Mouse (Mus musculus): ENCODE measurements at regions not wholly inside any gene's neighbourhood (a gene's known extent, or its start where the extent isn't known, plus 50 kb on each side); places are given as distances from the start of the nearest gene placed in this dataset.

DNA sequence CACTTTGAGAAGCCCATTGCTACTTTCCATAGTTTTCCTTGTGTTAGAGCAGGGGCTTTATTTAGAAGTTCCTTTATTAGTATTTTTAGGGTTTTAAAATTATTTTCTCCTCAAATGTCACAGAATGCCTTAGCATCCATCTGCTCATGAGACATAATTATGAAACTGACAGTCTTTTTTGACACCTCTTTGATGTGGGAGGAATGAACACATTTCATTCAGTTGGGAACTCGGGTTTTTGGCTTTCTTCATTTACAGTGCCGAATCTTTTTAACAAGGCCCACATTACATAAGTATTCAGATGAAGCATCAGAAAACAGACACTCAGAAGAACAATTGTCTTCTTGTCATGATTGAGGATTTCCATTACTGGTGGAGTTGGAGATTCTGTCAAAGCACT is 843.6 kb downstream of the Lrrtm4 start:
- DNase-seq: no peak

DNA sequence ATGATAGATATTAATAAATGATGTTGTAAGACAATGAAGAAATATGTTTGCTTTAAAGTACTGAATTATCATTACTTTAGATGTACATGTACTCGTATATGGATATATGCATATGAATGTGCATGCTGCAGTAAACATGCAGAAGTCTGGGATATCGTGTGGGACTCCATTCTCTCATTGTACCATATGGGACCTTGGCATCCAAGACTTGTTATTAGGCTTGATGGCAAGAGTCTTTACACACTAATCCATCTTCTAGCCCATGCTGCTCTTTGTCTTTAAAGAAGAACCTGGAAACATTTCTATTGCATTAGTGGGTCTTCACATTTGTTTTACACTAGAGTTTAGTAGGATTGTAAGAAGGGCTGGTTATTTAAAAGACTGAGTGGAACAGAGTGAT is 844.1 kb downstream of the Lrrtm4 start:
- no peak for DNase-seq

DNA sequence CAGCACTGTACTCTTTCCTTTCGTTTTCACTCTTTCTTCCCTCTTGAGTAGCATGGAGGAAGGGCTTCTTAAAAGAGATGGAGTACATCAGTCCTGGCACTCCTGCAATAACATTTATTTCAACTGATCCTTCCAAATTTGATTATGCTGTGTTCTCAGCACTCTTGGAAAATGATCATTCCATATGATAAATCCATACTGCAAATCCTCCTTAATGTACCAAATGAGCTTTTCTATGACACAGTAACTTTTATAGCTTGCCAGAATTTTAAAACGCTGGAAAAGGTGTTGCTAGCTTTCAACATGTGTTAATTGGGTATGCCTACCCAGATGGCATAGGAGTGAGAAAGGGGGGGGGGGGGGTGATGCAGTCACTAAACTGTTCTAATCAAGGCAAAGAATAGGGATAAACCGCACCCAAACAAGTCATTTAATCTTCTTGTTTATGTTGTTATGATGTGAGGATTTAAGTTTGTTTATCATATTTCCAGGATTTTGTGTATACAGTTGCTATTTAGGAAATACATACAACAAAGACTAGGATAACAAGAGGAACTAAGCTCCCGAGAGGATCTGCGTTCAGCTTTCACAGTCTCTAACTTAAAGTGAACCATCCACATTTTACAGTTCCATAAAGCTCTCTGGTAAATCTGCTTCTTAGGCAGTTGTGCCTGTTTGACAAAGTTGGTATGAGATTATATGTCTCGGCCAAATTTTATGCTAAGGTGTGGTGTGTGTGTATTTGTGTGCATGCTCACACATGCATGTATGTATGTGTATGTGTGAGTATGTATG is 847.3 kb downstream of the Lrrtm4 start:
- no peak for DNase-seq

DNA sequence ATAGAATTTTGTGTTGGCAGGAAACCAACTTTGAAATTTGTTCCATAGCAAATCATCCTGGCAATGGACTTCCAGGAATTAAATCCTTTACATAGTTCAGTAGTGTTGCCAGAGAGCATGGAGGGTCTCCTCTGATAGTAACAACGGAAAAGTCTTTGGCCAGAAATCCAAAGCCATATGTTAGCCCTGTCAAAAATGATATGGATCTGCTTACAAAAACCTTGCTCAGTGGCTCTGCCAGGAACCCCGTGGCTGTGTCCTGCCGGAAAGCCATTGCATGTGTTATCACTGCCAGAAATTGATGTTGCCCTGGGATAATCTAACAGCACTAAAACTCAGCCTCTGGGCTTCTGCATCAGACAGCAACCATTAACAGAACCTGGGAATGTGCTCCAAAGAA is 866.7 kb downstream of the Lrrtm4 start:
- DNase-seq: peak; percentile 1

- no peak for DNase-seq
These were observed 886.5 kb downstream of the Lrrtm4 start for GRCm38 (mm10) chr6:80905220-80905619.

DNA sequence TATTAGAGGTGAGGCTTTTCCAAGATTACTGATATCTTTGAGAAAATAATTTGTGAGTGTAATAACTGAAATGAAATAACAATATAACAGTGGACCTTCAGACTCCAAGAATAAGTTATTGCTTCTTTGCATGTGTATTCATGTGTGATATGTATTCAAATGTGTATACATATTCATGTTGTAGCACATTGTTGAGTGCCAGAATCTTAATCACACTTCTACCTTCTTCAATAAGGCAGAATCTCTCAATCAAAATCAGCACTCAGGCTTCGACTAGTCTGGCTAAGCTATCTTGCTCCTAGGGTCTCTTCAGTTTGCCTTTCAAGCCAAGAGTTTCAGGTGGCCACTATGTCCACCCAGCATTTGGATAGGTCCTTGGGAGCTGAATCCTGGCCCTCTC is 911.1 kb downstream of the Lrrtm4 start:
- no peak for DNase-seq

DNA sequence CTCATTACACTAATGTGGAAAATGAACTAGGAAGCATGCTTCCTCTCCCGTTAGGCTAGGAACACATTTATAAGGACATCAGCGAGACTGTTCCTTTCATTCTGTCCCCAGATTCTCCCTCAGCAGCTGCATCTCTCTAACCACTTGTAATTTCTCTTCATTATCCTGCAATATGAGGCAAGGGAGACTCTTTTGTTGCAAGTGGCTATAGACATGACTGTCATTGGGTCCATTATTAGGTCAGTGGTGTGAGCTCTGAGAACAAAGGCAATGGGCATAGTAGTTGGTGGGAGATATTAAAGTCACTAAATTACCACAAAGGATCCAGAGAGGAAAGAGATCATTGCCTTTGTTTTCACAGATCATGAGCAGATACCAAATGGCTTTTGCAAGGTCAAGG is 948.3 kb upstream of the Gcfc2 start:
- DNase-seq: no peak

DNA sequence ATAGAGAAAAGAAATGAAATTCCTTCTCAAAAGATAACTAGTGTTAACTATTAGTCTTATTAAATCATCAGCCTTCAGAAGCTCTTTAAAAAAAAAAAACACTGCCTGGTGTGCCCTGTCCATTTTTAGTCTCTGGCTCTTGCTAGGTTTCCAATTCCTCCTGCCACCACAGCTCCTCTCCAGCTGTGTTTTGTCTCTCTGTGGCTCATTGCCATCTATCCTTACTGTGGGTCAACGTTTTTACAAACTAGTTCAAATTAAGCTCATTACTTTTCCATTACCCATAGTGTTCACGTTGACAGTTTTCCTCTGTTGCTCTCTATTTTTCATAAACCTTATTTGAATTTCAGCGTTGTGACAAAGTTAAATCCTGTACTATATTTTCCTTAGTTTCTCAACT is 930.0 kb upstream of the Gcfc2 start:
- DNase-seq: no peak

DNA sequence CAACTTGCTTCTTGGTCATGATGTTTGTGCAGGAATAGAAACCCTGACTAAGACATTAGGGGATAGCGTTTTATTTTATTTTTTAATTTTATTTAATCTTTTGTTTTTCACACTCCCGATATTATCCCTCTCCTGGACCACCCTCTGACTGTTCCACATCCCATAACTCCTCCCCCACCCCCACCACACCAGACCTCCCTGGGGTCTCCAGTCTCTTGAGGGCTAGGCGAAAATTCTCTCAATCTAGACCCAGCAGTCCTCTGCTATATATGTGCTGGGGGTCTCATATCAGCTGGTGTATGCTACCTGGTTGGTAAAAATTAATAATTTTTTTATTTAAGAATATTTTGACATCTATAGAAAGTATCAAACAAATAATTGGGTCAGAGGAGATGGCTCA is 898.9 kb upstream of the Gcfc2 start:
- DNase-seq: no peak

All from retina, postnatal 1 day (tissue).